8 mouse cellular contexts compared by ENCODE assay signal in the genomic region with DNA sequence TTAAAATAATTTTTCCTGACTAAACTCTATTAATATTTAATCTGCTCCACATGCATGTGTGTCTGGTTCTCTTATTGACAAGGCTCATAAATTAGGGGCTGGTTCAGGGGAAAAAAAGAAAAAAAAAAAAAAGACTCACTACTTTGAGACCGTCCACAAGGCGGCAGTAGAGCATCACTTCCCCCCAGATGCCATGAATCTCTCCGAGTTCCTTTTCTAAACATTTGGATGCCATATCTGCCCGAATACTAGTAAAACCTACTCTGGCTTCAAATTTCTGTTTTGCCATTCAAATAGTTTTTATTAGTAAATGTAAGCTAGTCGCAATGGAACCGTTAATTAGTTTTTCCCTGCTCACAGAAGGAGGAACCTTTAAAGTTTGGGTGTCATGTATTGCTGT.
DNase-seq lines count a peak whose midpoint lies in the region; ATAC-seq lines count a peak whose summit lies in the region.
"Had no signal": no experiment of that assay in that cellular context is flagged by ENCODE, and none has a peak within 500 bp of the region (broad histone marks: within the 10 kb centered on the region; RNA-seq: fewer than 3 reads in every experiment).

No protein-coding gene starts in this region.

- H3K36me3 ChIP-seq in midbrain, embryonic 10.5 days: no peaks in the 10 kb centered on the region
- H3K36me3 ChIP-seq in midbrain, embryonic 13.5 days: no peaks in the 10 kb centered on the region
- H3K36me3 ChIP-seq: heart, embryonic 15.5 days had no signal

- H3K9ac ChIP-seq in midbrain, embryonic 13.5 days (replicated peaks): no peak overlapping the region
- H3K9ac ChIP-seq: heart, embryonic 15.5 days had no signal

- ATAC-seq in midbrain, embryonic 13.5 days: no peak

- 19% methylated on average over 6 of the region's 6 CpGs for WGBS in midbrain, embryonic 10.5 days
- WGBS in midbrain, embryonic 13.5 days: 10% methylated on average over 6 of the region's 6 CpGs

- no peaks in the 10 kb centered on the region for H3K9me3 ChIP-seq in midbrain, embryonic 10.5 days (replicated peaks)
- H3K9me3 ChIP-seq in midbrain, embryonic 13.5 days: no peaks in the 10 kb centered on the region
- H3K9me3 ChIP-seq: heart, embryonic 15.5 days had no signal

- intact Hi-C loops in heart, postnatal 14 days (cut with DNase I): loop anchor here (2.0 to 10.0 kb wide), 5 partner anchors 430 to 1076 kb away; a partner anchor contains a TSS
- intact Hi-C loops in left cerebral cortex, postnatal 4 days (cut with DNase I): loop anchor here (5.0 to 10.0 kb wide), 5 partner anchors 390 to 1077 kb away; a partner anchor contains a TSS

- DNase-seq in midbrain, embryonic 10.5 days (ENCODE audit: low spot score): peak; percentile 61
- peak; percentile 59 for DNase-seq in R1 (ENCODE audit: low read depth, low spot score)
- DNase-seq in cerebellum, adult 9-11 months: peak; percentile 6
- DNase-seq in heart, postnatal 14 days: peak; percentile 57 to 73
- peak; percentile 72 for DNase-seq in left cerebral cortex, postnatal 4 days
- peak; percentile 44 for DNase-seq in right cerebral cortex, adult 18-20 months

- no peak overlapping the region for H3K4me2 ChIP-seq in midbrain, embryonic 13.5 days (replicated peaks)
- H3K4me2 ChIP-seq: heart, embryonic 15.5 days had no signal

- peaks cover 23% of the 10 kb centered on the region for H3K4me1 ChIP-seq in midbrain, embryonic 10.5 days
- peaks cover 14% of the 10 kb centered on the region for H3K4me1 ChIP-seq in midbrain, embryonic 13.5 days (replicated peaks)
- H3K4me1 ChIP-seq: heart, embryonic 15.5 days had no signal

- H3K27ac ChIP-seq in midbrain, embryonic 10.5 days (replicated peaks): no peak overlapping the region
- no peak overlapping the region for H3K27ac ChIP-seq in midbrain, embryonic 13.5 days
- H3K27ac ChIP-seq: heart, embryonic 15.5 days had no signal

- H3K27me3 ChIP-seq in midbrain, embryonic 10.5 days (ENCODE audit: low read depth, poor library complexity, severe bottlenecking): peaks cover 26% of the 10 kb centered on the region
- H3K27me3 ChIP-seq in midbrain, embryonic 13.5 days: peaks cover 23% of the 10 kb centered on the region
- H3K27me3 ChIP-seq: heart, embryonic 15.5 days had no signal

- no peak overlapping the region for H3K4me3 ChIP-seq in midbrain, embryonic 10.5 days
- no peak overlapping the region for H3K4me3 ChIP-seq in midbrain, embryonic 13.5 days (replicated peaks)
- H3K4me3 ChIP-seq: heart, embryonic 15.5 days had no signal

Comparison
In these comparisons a context has a peak if more than half of its experiments do, and no peak if none do; other contexts are left out.
1. DNase-seq: peak in every context shown above with its lines; median percentile 72 in left cerebral cortex, postnatal 4 days; 65 in heart, postnatal 14 days; 61 in midbrain, embryonic 10.5 days; 59 in R1; 44 in right cerebral cortex, adult 18-20 months; 6 in cerebellum, adult 9-11 months.